Mouse (Mus musculus) megakaryocyte progenitor cell, adult 5-6 weeks (primary cell): ENCODE results near the gene C1galt1c1. TPM values are rescaled to one million over a fixed set of nuclear protein-coding genes. Genes with fewer than 3 reads are reported as not detected.
A peak's percentile ranks its signal among the peaks of the same experiment; 100 is the strongest.

Source experiments
- ATAC-seq: replicated peaks from 2 replicates; pipeline ENCODE4 v1.8.0; 2016; ENCODE audit warnings: mild to moderate bottlenecking, moderate TSS enrichment, inconsistent platforms; ENCODE audit not compliant: poor library complexity
- total RNA-seq, 2 experiments: library from RNA; stranded (forward) in 1 of 2; stranded (reverse) in 1 of 2; fragments of 157-497, 149-512 nt in 1 of 2; fragments of 200-1000 nt in 1 of 2; gene quantifications; 2 replicates each; pipeline versions ENCODE4 v1.2.3 to v1.2.4; 2015 to 2017

C1galt1c1 gene
- 72.7 and 90.6 TPM in 2 replicates for total RNA-seq (2015)
- total RNA-seq (2017): 88.5 and 99.7 TPM in 2 replicates

DNA sequence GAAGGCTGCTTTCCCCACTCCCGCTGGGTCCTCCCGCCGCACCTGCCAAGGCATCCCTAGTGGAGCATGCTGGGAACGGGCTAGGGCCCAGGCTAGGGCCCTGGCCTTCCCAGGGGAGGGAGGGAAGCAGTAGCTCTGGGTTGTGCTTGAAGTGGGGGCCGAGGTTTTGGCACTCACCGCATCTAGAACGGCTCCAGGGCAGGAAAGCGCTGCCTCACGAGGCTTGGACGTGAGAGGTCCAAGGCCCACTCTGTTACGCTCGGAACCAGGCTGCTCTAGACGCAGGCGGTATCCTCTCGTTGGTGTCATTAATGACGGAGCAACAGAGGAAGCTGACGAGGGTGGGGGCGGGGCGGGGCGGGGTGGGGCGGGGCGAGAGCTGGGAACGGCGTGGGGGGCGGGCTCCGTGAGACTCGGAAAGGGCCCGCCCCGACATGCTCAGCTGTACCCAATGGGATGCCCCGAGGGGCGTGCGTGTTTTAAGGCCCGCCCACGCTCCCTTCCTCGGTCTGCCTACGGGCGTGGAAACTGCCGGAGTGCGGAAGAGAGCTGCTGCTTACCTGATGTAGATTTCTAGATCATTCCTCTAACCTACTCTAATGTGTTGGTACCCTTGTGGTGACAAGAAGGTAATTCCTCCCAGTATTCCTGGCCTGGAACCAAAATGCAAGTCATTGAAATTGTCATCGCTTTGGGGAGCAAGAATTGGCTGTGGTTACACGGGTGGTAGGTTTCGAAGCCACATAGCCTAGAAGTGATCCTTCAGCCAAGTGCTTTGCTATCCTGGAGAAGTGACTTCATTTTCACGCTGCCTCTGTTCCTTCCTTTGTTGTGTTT lies at the start of gene C1galt1c1:
Gene C1galt1c1 (minus strand): TSS at position 287 of the 837 bp plus-strand sequence.
- peak; percentile 93 for ATAC-seq

DNA sequence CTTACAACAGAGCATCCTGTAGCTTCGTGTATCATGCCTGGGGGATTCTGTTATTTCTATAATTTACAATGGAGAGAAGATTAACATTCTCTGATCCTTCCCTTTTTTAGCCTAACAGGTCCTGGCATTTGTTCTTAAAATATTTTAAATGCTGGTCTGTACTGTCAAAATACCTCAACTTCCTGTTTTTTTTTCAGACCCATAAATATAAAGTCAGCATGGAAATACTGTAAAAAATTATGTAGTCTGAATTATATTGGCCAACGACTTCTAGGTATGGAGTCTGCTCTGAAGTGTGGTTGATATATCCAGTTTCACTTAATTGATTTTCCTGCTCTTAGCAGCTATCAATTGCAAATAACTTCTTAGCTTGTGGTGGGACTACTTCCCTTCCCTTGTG lies 47.1 kb upstream of the C1galt1c1 start:
- ATAC-seq: no peak

DNA sequence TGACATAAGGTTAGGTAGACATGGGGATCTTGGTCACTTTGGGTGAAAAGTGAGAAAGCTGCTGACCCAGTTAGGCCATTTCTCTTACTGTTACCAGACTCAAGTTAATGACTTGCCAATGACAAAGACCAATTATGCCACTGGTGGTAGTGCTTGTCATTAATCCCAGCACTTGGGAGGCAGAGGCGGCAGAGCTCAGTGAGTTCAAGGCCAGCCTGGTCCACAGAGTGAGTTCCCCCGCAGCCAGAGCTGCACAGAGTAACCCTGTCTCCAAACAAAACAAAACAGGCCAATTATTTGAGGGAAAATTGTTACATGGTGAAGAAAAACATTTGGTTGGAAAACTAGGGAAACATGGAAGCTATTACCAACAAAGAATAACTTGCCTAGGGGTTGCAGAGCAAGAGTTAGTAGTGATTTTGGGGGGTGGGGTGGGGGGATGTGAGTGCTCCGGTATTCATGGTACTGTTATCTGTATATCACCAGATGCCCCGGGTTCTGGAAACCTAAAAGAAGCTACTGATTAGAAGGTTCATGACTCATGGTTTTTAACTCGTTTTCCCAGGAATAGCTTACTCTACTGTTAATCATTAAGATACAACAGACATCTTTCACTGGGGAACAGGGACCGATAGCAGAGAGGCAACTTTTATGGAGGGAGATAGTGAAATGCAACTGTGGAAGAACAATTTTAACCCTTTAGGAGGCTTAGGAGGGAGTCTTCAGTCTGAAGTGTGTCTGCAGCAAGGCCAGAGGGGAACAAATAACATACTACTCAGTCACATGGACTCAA lies 34.4 kb upstream of the C1galt1c1 start:
- ATAC-seq: no peak

DNA sequence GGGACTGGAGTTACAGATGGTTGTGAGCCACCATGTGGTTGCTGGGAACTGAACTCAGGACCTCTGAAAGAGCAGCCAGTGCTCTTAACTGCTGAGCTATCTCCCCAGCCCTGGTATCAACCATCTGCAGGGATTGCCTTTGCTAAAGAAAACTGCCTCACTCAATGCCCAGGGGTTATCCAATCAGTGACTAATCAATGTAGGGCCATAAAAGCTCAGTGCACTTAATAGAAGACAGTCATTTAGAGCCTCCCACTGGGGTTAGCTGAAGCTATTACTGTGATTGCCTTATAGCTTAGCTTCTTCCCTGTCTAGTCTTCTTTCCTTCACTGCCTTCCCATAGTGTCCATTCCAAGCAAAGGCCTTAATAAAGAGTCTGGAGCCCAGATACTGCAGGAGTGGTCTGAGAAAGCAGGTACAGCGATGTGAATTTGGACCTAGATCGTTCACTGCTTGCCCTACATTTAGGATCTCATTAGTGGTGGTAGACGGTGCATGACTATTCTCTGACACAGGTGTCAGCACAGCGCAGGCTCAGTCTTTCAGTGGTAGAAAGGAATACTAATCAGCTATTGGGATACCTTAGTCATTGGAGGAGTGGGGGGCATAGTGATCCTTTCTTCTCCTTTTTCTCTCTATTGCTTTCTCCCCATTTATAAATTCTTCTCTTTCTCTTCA lies 21.5 kb upstream of the C1galt1c1 start:
- no peak for ATAC-seq

DNA sequence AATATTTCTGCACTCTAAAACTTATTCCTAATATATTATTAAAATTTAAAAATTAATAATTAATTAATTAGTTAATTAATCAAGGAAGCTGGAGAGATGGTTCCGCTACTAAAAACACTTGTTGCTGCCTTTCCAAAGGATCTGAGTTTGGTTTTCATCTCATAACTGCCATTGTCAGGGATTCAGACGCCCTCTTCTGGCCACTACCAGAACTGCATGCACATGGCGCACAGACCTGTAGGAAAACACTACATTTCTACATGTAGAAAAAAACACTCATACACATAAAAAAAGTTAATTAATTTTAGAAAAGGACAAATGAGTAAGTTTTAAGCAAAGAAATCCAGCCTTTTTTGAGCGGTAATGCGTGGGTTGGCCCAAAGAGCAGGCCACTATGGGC lies 19.8 kb upstream of the C1galt1c1 start:
- ATAC-seq: no peak

DNA sequence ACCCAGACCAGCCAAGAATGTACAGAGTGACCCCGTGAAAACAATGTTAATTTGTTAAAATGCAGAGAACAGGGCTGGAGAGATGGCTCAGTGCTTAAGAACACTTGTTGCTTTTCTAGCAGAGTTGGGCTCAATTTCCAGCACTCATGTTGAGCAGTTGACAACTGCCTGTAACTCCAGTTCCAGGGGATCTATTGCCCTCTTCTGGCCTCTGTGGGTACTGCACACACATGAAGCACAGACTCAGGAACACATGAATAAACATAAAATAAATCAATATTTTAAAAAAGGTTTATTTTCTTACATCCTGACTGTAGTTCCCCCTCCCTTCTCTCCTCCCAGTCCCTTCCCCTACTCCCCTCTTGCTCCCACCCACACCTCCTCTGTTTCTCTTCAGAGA lies 18.3 kb upstream of the C1galt1c1 start:
- ATAC-seq: no peak

DNA sequence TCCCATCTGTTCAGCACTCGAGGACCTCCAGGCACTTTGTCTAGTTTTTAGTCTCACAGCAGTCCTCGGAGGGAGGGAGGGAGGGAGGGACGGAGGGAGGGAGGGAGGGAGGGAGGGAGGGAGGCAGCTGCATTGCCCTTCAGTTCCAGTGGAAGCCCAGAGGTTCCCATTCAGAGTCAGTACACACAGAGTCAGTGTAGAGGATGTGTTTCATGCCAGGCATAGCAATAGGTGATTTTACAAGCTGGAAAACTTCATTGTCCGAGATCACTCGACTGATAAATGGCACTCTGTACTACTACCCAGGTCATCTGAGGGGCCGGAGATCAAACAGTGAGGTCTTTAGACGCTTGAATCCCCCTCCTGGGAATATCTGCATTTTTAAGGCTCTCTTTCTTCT lies 16.3 kb upstream of the C1galt1c1 start:
- no peak for ATAC-seq

DNA sequence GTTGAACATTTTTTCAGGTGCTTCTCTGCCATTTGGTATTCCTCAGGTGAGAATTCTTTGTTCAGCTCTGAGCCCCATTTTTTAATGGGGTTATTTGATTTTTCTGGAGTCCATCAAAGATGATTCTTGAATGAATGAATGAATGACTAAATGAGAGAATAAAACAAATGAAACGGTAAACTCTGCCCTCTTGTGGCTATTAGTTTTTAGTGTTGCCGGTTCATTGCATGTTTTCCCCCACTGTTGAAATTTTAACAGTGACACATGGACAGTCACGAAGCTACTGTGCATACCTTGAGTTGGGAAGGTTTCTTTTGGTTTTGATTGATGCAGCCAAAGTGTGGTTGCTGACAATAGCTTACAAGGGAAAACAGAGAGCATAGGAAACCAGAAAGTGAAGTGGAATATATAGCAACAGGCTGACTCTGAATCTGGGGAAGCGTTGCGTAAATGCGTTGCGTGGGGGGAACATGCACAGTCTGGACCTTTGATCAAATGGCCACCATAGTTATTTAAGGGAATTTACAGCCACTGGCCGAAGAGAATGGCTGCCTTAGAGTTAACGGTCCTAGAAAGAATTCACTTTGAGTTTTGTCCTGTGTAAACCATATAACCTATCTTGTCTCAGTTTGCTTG lies 15.6 kb upstream of the C1galt1c1 start:
- peak; percentile 63 for ATAC-seq

DNA sequence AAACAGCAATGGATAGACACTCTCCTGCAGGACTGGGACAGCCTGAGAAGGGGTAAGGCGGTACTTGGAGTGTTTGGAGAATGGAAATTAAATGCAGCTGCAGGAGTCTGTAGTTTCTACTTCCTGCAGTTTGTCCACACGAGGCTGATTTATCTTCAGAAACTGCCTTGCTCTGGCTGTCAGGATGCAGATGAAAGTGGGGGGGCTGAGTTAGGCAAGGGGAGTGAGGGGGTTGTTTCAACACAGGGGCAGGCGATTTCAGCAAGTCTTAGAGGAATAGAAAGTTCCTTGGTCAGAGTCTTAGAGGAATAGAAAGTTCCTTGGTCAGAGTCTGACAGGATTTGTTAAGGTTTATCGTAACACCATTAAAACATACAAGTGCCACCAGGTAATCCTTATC lies 7.3 kb upstream of the C1galt1c1 start:
- ATAC-seq: peak; percentile 94

DNA sequence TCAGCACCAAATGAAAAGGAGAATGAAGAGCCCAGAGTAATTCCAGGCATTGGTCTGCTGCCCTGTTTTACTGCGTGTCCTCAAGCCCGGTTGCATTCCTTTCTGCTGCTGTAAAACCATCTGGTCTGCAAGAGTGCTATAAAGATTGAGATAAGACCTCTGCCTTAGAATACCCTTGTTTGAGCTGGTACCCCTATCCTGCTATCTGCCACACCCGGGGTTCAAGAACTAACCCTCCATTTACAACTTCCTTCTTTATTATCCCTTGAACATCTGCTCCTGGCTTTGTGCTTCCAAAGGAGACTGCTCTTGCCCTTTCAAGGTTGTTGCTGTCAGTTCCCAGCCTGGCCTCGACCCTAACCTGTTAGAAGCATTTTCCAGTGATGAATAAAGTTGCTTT lies 6.5 kb upstream of the C1galt1c1 start:
- no peak for ATAC-seq

DNA sequence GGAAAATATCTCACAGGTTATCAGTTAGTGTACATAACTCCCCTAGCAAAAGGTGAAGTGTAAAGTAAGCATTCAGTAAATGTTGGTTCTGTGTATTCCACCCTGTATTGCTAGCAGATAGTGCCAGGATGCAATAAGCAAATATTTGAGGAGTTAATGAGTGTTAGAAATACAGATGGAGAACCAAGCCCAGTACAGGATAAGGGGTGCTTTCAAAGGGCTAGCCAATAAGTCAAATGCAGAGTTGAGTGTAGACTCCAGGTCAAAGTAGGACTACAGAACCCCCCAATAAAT lies 698 bp upstream of the C1galt1c1 start:
- ATAC-seq: no peak

DNA sequence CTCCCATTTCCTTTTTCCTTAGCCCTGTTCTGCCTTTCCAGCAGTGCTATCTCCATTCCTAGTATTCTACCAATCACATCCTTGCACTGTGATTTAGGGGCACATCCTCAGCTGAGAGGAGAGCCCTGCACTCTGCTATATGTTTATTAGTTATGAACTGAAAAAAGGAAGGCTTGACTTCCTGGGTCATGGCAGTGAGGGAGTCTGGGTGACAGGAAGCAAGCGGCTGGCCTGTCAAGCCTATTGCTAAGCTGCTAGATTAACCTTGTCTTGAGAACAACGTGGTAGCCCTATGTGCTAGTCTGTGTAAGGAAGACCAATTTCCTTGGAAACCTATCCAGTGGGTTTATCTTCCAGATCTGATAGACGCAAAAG lies 33.9 kb downstream of the C1galt1c1 start:
- ATAC-seq: peak; percentile 54

DNA sequence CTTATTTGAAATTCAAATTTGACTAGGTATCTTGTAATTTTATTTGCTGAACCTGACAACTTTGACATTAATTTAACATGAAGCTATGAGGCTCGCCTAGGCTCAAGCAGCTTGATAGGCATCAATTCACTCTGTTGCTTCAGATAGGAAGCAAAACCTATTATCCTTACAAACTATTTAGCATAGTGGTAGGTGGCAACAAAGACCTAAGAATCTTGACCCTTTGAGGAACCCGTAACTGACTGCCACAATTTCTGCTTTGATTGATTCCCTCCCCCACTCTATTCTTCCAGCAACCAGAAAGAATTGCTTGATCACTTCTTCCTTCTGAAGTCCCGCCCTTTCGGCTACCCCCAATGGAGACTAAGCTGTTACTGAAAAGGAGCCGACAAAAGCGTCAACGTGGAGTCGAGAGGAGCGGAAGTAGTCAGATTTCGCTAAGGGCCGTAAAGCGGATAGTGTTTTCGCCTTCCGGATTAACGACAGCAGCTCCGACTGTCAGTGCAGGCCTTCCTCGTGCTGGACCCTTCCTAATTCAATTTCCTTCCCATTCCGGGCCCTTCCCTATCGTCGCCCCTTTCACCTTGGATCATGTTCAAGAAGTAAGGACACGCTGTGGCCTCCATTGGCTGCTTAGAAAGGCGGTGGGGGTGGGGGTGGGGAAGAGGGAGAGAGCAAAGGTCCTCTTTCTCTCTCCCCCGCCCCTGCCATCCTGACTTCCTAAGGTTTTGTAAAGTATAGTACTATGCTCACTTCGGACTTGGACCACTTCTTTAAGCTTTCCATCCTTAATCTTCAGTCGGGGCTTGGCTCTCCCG lies 34.5 kb downstream of the C1galt1c1 start, which contains the start of gene Mcts1:
Gene Mcts1 (plus strand): TSS at position 402 of the 818 bp plus-strand sequence.
- peak; percentile 100 for ATAC-seq

DNA sequence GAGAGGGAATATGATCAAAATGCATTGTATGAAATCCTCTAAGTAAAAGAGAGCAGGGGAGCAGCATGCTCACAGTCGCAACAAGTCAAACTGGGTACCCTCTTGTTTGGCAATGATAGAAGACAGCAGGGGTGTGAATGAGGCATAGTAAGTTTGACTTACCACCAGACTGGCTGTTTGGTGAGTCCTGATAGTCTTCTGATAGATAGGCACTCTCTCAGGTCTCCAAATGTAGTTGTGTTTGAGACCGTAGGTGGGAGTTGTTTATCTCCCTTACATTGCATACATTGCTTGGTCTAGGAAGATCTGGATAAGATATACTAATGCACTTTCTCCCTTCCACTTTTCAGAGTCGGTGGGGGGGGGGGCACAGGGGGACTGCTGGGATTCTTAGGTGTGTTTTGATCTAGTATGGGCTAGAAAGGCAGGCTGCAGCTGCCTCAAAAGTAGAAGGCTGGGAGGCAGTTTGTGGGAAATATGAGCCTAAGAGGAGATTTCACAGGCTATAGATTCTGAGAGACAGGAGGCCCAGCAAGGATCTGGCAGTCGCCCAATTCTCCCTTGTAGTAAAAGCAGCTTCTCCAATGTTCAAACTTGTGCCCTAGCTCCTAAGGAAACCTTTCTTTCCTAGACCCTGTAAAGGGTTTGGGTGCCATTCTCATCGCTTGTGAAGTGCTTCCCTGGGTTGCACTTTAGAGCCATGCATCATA lies 41.6 kb downstream of the C1galt1c1 start:
- ATAC-seq: peak; percentile 77

DNA sequence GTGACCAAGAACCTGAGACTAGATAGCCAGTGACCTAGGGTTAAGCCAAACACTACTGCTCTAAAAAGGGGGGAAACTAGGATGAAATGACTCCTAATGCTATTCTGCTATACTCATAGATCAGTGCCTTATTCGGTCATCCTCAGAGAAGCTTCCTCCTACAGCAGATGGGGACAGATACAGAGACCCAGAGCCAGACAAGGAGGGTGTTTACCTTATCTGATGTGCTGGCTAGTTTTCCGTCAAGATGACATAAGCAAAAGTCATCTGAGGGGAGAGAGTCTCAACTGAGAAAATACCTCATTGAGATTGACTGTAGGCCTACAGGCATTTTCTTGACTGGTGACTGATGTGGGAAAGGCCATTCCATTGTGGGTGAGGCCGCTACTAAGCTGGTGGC lies 43.1 kb downstream of the C1galt1c1 start:
- ATAC-seq: peak; percentile 54

DNA sequence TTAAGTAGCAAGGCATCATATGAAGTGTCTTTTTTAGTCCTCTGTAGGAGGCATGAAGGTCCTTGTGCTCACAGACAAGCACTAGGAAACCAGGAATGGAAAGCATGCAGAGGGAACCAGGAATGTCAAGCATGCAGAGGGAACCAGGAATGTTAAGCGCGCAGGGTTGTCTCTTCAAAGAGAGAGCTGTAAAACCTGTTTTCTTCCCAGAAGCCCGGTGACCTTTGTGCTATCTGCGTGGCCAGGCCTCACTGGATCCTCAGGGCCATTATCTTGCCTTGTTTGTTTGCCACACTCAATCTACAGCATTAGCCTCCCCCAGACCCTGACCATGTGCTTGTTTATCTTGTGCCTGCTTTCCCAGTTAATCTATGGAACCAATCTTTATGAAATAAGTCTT lies 45.1 kb downstream of the C1galt1c1 start:
- peak; percentile 55; the same call in 1 of the 2 replicates for ATAC-seq

DNA sequence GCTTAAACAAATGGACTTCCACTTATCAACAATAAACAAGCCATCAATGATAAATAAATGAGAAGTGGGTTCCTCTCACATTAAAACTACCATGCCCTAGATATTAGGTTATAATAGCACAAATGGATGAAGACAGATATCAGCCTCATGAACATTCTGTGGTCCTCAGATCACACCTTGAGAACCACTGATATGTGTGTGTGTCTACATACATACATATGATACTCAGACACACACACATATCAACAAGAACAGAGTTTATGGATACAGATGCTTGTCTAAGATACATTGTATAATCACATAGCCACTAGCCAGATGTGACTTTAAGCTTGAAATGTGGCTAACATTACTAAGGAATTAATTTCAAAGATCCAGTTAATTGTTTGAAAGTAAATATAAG lies 51.6 kb downstream of the C1galt1c1 start:
- peak; percentile 37; the same call in 1 of the 2 replicates for ATAC-seq

DNA sequence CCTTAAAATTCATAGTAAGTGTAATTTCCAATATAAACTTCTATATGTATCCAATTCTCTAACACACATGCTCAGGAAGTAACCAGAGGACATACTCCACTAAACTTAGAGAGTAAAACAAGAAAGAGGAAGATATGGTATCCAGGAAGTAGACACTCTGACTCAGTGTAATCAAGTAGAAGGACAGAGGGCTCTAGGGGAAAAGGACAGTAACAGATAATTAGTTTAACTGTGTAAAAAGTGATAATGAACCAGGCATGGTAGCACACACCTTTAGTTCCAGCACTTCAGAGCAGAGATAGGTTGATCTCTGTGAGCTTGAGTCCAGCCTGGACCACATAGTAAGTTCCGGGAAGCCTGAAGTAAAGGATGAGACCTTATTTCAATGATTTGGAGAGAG lies 53.7 kb downstream of the C1galt1c1 start:
- peak; percentile 58 for ATAC-seq
